Mouse (Mus musculus): ENCODE measurements around the gene 1700067K01Rik. TPM values are rescaled to one million over a fixed set of nuclear protein-coding genes. Genes with fewer than 3 reads are reported as not detected.

1700067K01Rik gene
- 0.42 and 0.55 TPM in 2 replicates for polyA plus RNA-seq (2012; rRNA removed)

GRCm38 (mm10) chr8:84001281-84002000, at the start of gene 1700067K01Rik:
Gene 1700067K01Rik, plus strand, starts transcription at chr8:84001502.

GRCm38 (mm10) chr8:83955106-83955957, 46.0 kb upstream of the 1700067K01Rik start, which contains the start of the genes Gm10644 and Asf1b:
Gene Gm10644, minus strand, starts transcription at chr8:83955205.
Gene Asf1b, plus strand, starts transcription at chr8:83955507.

GRCm38 (mm10) chr8:83972150-83973120, 28.9 kb upstream of the 1700067K01Rik start, which contains the start of gene Prkaca:
Gene Prkaca, plus strand, starts transcription at chr8:83972993.

GRCm38 (mm10) chr8:83997511-83998141, 3.7 kb upstream of the 1700067K01Rik start, which contains the start of gene Samd1:
Gene Samd1, plus strand, starts transcription at chr8:83997672.

GRCm38 (mm10) chr8:84011705-84012498, 10.6 kb downstream of the 1700067K01Rik start, which contains the start of gene 2210011C24Rik:
Gene 2210011C24Rik, minus strand, starts transcription at chr8:84012171.

GRCm38 (mm10) chr8:84021096-84021495, 19.8 kb downstream of the 1700067K01Rik start, which contains the start of gene Palm3:
Gene Palm3, plus strand, starts transcription at chr8:84021471.

GRCm38 (mm10) chr8:84042066-84042947, 41.0 kb downstream of the 1700067K01Rik start, which contains the start of gene Il27ra:
Gene Il27ra, minus strand, starts transcription at chr8:84042589.

GRCm38 (mm10) chr8:84044900-84045299, 43.6 kb downstream of the 1700067K01Rik start, which contains the start of gene Rln3:
Gene Rln3, minus strand, starts transcription at chr8:84045000.

Other genes with a start within 250 kb of the 1700067K01Rik start
- 3.9 and 4.2 TPM in 2 replicates for gene Adgrl1, start 101.4 kb upstream of the 1700067K01Rik start, polyA plus RNA-seq (2012; rRNA removed)
- gene Gm10644, start 46.3 kb upstream of the 1700067K01Rik start, polyA plus RNA-seq (2012; rRNA removed) = 0.25 and 0.36 TPM in 2 replicates
- gene Asf1b, start 46.0 kb upstream of the 1700067K01Rik start, polyA plus RNA-seq (2012; rRNA removed) = 76.0 and 107 TPM in 2 replicates
- 23.3 and 26.2 TPM in 2 replicates for gene Prkaca, start 28.5 kb upstream of the 1700067K01Rik start, polyA plus RNA-seq (2012; rRNA removed)
- 30.8 and 33.2 TPM in 2 replicates for gene Samd1, start 3.8 kb upstream of the 1700067K01Rik start, polyA plus RNA-seq (2012; rRNA removed)
- gene 2210011C24Rik, start 10.7 kb downstream of the 1700067K01Rik start, polyA plus RNA-seq (2012; rRNA removed) = not detected in 2 replicates
- gene Palm3, start 20.0 kb downstream of the 1700067K01Rik start, polyA plus RNA-seq (2012; rRNA removed) = 0.09 and 0.25 TPM in 2 replicates
- 0.62 and 0.74 TPM in 2 replicates for gene Il27ra, start 41.1 kb downstream of the 1700067K01Rik start, polyA plus RNA-seq (2012; rRNA removed)
- gene Rln3, start 43.5 kb downstream of the 1700067K01Rik start, polyA plus RNA-seq (2012; rRNA removed) = 0.10 TPM in 1 of 2 replicates, not detected in the other
- 0.31 and 0.36 TPM in 2 replicates for gene Gm10643, start 63.6 kb downstream of the 1700067K01Rik start, polyA plus RNA-seq (2012; rRNA removed)
- gene Rfx1, start 65.3 kb downstream of the 1700067K01Rik start, polyA plus RNA-seq (2012; rRNA removed) = 3.6 and 4.5 TPM in 2 replicates
- 15.6 TPM in 2 replicates for gene Dcaf15, start 103.3 kb downstream of the 1700067K01Rik start, polyA plus RNA-seq (2012; rRNA removed)
- 0.02 and 0.03 TPM in 2 replicates for gene Podnl1, start 124.5 kb downstream of the 1700067K01Rik start, polyA plus RNA-seq (2012; rRNA removed)
- 3.1 and 3.2 TPM in 2 replicates for gene Cc2d1a, start 146.4 kb downstream of the 1700067K01Rik start, polyA plus RNA-seq (2012; rRNA removed)
- 0.08 and 0.15 TPM in 2 replicates for gene 4930432K21Rik, start 146.5 kb downstream of the 1700067K01Rik start, polyA plus RNA-seq (2012; rRNA removed)
- gene Nanos3, start 183.7 kb downstream of the 1700067K01Rik start, polyA plus RNA-seq (2012; rRNA removed) = 0.14 and 0.15 TPM in 2 replicates
- 1.6 and 1.7 TPM in 2 replicates for gene Zswim4, start 235.6 kb downstream of the 1700067K01Rik start, polyA plus RNA-seq (2012; rRNA removed)
- gene D8Ertd738e, start 248.2 kb downstream of the 1700067K01Rik start, polyA plus RNA-seq (2012; rRNA removed) = 139 and 148 TPM in 2 replicates